Mouse (Mus musculus): Measurements from ENCODE around the gene D430042O09Rik.

Gene D430042O09Rik

DNA sequence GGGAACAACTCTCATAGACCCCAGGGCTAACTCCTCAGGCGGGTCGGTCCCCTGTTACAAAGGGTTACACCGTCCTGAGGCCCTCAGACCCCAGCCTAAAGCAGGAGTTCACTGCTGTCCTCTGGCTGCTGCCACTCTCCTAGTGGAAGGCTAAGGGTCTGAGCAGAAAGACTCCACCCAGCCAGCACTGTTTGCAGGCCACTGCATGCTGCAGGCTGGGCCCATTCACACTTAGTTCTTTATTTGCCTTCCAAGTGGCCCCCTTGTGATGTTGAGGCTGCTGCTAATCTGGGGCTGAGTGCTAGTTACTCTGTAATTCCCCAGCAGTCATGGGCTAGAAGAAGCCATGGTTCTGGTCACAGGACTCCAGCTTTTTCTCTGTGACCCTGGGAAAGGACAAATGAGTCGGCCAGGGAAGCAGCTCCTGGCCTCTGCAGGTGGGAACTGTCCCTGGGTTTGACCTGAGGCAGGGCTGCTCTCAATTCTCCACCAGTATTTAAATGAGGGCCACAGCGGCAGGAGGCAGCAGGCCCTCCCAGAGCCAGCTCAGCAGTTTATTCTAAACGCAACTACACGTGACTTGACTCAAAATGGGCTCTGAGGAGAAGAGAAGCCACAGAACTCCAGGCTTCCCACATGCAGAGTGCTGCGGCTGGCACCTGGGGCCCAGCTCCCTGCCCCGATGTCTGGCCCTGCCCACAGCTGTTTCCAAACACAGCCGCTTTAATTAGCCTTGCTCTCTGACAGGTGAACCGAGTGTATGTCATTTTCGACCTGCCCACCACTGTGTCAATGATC lies 163.9 kb downstream of the D430042O09Rik start:
- in situ Hi-C loops (cut with MboI, MseI): no loop called here

DNA sequence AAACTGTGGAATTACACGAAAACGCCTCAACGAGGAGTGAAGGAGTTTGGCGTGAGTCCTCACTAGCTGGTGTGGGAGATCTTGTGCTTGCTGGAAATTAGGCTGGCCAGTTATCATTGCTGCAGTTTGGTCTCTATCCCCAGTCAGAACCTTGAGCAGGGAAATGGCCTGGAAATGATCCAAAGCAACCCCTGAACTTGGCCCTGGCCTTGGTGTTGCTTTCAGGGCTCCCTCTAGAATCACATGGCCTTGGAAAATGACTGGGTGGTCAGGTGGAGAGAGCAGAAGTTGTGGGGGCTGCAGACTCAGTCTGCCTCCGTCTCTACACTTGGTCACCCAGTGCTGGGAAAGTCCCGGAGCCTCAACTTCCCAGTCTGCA lies 164.5 kb downstream of the D430042O09Rik start:
- in situ Hi-C loops (cut with MboI, MseI): no loop called here

DNA sequence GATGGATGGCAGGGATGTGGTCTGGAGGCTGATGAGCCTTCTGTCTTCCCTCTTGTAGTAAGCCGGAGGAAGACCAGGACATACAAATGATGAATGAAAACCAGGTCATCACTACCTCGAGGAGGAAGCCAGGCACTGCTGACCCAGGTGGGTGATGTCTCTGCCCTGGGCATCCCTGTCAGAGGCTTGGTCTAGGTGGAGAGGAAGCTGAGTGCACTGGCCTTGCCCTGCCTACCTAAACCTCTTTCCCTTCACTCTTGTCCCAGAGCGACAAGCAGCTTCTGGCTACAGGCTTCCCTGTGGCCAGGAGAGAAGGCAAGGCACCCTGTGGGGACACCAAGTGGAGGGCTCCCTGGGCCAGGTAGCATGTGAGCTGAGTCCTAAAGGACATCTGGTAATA lies 165.2 kb downstream of the D430042O09Rik start:
- in situ Hi-C loops (cut with MboI, MseI): no loop called here

DNA sequence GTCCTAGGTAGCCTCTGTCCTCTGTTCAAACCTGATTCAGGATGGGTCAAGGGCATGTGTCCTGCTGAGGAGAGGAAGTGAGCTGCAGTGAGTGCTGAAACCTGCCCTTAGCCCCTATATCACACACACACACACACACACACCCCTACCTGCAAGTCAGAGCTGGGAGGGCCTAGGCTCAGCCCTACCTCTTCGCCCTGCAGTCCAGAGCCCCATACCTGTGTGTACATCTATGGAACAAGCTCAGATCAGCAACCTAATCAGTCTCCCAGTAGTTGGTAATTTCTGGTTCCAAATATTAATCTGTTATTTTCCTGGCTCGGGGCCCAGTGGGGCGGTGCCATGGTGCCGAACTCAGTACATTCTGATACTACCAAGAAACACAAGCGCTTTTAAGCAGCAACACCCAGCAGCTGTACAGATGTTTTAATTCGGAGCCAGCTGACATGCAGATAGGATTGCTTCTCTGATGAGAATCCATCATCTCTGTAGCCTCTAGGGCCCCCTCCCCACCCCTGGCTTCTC lies 166.3 kb downstream of the D430042O09Rik start:
- in situ Hi-C loops (cut with MboI, MseI): no loop called here

DNA sequence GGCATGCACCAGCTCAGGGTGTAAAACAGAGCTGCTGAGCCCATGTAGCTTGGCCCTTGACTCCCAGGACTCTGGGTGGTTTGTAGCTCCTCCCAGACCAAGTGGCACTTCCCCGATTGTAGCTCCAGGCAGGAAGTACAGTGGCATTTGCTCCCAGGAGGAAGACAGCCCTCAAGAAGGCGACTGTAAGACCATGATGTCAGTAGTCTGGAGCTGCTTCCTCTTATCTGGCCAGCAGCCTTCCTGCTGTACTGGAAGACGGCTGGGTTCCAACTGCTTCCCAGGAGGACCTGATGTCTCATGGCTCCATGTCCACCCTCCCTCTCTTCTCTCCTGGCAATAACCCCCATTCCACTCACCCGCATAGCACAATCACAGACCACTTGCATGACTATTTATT lies 170.4 kb downstream of the D430042O09Rik start:
- in situ Hi-C loops (cut with MboI, MseI): no loop called here

DNA sequence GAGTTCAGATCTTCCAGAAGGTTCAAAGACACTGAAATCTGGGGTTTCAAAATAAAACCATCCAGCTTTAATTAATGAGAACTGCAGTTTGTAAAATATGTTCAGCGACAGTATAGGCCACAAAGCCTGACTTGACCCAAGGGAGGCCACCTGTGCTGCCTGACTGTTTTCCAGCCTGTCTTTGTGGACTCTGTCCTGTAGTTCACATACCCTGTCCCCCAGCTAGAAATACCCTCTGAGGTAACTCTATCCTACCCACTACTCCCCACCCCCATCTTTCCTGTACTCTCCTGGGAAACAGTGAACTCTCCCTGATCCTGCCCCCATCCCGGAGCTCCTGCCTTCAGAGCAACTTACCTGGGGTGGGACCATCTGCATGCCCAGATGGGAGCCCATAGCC lies 175.5 kb downstream of the D430042O09Rik start:
- in situ Hi-C loops (cut with MboI, MseI): no loop called here

DNA sequence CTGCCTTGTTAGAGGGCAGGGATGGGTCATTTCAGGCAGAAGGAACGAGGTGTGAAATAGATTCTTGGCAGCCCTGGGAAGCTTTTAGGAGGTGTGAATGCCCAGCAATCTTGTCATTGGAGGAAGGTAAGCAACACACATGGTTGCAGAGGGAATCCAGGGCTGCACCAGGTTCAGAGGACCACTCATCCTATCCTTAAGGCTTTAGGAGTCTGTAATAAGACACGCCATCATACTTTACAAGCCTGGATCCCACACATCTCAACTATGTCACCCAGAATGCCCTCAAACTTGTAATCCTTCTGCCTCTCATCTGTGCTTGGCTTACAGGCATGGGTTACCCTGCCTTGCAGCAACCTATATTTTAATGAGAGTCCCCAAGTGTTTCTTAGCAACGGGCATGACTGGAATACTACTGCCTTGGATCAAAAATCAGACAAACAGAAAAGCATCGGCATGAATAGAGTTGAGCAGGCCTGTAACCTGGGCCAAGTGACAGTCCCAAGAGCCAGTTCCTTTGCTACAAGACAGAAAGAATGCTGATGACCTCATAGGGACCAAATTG lies 178.5 kb downstream of the D430042O09Rik start:
- in situ Hi-C loops (cut with MboI, MseI): no loop called here

DNA sequence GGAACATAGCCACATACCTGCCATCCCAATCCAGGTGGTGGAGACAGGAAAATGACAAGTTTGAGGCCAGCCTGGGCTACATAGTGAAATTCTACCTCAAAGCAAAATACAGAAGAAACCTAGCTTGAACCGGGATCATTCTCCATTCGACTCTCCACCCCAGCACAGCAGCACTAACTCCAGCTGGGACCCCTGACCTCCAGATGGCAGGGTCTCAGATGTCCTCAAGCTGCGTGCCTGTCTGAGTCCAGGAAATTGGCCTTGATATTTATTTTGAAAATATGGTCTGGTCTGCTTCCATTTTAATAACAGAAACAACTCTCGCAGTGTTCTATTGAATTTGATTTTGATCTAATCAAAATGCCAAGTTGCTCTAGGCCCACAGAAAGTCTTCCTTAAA lies 179.4 kb downstream of the D430042O09Rik start:
- in situ Hi-C loops (cut with MboI, MseI): no loop called here

DNA sequence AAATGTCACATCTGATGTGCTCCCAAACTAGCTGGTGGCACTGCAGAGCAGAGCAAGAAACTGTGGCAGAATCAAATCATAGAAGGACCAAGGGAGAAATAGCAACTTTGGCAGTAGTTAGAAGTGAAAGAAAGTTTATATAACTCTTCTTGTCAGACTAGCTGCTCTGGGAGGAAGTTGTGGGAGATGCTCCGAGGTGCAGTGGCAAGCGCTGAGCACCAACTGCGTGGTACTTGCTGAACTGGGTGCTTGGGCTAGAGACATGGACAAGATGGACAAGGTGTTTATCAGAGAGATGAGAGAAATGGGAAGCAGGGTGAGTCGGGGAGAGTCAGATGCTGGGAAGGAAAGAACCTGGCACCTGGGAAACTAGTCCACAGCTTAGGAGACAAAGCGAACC lies 180.1 kb downstream of the D430042O09Rik start:
- in situ Hi-C loops (cut with MboI, MseI): no loop called here

DNA sequence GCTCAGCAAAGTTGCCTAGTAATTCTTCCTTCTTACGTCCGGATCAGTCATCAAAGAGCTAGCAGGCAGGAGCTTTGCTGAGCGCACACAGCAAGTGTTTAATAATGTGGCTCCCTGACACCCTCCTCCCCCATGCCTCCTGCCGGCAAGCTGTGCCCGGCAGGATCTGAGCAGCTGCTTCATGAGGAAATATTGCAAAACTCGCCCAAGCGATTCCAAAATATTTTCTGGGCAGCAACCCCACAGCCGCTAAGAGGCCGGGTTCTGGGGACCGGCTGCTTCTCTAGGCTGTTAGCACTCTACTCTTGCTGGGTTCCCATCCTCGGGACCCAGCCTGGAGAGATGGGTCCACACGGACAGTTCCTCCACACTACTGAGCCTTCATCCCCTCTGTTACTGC lies 180.7 kb downstream of the D430042O09Rik start:
- in situ Hi-C loops (cut with MboI, MseI): no loop called here

DNA sequence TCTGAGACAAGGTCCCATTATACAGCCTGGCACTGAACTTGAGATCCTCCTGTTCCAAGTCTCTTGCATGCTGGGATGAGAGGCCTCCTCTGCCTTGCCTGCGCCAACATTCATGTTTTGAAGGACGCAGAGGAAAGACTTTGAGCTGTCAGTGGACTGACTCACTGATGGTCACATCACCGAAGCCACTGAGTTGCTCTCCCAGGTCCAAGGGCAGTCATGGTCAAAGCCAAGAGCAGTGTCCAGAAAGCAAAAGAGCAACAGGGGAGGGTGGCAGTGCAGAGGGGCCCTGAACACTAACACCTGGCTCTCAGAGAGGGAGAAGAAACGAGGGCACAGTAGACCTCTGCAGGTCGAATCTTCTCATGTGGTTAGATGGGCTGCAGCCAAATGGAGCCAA lies 185.9 kb downstream of the D430042O09Rik start:
- in situ Hi-C loops (cut with MboI, MseI): no loop called here

DNA sequence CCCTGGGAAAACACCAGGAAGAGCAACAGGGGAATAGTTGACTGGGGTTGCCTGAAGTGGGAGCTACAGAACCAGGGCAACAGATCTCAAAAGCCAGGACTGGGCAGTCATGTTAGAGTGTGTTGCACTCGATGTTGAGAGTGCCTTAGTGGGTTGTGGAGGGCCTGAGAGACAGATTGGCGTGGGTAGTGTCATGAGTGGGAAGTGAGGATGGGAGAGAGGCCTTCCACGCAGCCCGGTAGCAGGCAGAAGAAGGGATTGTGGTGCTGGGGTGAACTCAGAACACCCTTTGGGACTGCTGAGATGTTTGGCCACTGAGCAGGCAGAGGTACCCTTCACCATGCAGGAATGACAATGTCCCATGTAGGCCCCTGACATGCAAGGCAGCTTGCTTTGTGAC lies 189.4 kb downstream of the D430042O09Rik start:
- in situ Hi-C loops (cut with MboI, MseI): no loop called here

DNA sequence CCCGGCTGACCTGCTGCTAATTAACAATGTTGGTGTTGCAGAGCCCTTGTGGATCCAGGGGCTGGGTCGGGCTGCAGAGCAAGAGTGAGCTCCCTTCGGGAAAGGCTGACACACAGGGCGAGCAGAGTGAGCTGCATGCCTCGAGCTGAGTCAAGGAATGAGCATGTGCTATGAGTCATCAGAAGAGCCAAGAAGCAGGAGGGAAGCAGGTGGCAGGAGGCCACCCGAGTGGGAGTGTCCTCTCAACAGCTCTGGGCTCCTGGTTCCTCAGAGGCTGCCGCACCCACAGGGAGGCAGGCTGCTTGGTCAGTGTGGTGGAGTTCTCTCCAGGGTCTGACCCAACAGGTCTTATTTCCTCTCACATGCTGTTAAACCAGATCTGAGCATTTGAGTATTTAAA lies 191.3 kb downstream of the D430042O09Rik start:
- in situ Hi-C loops (cut with MboI, MseI): no loop called here

DNA sequence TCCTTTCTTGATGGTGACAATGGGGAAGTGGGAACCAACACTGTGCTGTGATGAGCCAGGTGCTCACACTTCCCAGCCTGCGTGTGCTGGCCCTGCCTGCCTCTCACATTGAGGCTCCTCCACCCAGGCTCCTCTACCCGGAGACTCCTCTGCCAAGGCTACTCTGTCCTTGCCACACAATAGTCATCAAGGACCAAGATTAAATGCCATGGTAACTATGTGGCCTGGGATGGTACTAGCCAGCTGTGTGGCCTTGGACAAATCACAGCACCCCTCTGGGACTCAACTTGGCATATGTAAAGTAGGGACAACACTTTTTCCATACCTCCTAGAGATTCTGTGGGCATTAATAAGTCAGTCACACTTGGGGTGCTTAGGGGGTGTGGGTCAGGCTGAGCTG lies 192.2 kb downstream of the D430042O09Rik start:
- in situ Hi-C loops (cut with MboI, MseI): no loop called here

DNA sequence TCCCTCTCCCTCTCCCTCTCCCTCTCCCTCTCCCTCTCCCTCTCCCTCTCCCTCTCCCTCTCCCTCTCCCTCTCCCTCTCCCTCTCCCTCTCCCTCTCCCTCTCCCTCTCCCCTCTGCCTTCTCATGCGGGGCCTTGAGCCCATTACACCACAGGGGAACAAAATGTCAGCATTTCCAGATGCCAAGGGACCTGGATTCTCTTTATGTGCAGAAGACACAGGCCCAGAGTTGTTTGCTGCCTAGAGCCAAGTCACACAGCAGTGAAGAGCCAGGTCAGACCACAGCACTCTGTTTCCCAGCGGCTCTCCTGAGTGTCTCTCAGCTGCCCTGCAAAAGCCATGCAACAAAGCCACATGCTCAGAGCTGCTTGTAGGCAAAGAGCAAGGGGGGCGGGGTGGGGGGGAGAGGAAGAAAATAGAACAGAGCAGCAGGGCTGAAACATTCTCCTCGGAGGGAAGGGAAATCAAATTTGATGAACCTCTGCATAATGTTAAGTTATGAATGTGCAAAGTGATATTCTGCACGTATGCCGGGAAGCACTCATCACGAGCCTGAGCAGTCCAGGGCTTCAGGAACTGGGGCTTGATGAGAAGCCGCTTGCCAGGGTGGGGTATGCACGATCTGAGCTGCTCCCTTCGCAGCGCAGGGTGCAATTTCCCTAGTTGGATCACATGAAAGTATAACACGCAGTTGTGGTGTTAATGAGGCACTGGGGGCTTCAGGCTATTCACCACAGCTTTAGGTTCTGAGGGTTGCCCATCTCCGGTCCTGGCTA lies 192.9 kb downstream of the D430042O09Rik start:
- in situ Hi-C loops (cut with MboI, MseI): no loop called here

DNA sequence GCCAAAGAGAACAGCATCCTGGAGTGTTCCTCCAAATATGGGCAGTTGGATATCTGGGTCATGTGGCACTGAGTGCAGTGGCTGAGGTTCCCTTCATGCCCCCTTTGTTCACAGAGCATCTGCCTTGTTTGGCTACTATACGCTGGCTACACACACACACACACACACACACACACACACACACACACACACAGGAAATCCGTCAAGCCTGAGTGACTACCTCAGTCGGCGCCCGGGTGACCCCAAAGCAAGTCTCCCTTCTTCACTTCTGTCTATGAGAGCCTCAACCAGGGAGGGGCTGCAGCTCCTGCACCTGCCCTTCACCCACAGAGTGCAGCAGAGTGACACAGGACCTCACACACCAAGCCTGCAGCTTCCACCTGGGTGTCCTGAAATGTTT lies 213.1 kb downstream of the D430042O09Rik start:
- in situ Hi-C loops (cut with MboI, MseI): no loop called here

DNA sequence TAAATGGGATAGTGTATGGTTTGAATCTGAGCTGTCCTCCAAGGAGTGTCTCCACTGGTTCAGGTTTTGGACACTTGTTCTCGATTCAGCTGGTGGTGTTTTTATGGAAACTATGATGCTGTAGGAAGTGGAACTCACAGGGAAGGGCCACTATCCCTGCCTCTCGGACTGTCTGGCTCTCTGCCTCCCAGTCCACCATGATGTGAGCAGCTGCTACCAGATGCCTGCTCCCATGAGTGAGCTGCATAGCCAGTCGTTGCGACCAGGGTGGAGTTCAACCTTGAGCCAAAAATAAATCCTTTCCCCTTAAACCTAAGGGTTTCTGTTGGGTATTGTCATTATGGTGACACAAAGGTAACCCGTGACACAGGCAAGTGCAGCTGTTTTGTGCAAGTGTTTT lies 216.4 kb downstream of the D430042O09Rik start:
- in situ Hi-C loops (cut with MboI, MseI): no loop called here

Measured in T-helper 1 cell (primary cell).